Mouse (Mus musculus) intestine, embryonic 16.5 days (tissue): ENCODE measurements around the gene Ptpn22. TPM values are rescaled to one million over a fixed set of nuclear protein-coding genes. Genes with fewer than 3 reads are reported as not detected.
"Not testable (repeated sequence)": the region's sequence is repeated elsewhere in the genome, so short reads cannot be mapped to it uniquely, and the experiment has no call there.

Source experiments
- ATAC-seq: fragments of 200-750 bp; cut with Nextera tagmentation; 2 replicates; pipeline ENCODE4 v1.8.0; 2017; ENCODE audit warnings: moderate TSS enrichment, moderate library complexity
- H3K27ac ChIP-seq: fragments of 300-500 bp; sonication (generic); 2 replicates; pipeline ENCODE4 v1.5.1; 2014; ENCODE audit warnings: mild to moderate bottlenecking, low read length
- H3K27me3 ChIP-seq: fragments of 300-500 bp; sonication (generic); replicated peaks from 2 replicates; pipeline ENCODE4 v1.6.1; 2014; ENCODE audit warnings: low read length, control low read depth, mixed read lengths; ENCODE audit not compliant: control insufficient read depth, insufficient read depth
- H3K36me3 ChIP-seq: fragments of 300-500 bp; sonication (generic); 2 replicates; pipeline ENCODE4 v1.6.1; 2014; ENCODE audit warnings: low read length, control low read depth; ENCODE audit not compliant: control insufficient read depth, insufficient read depth
- H3K4me1 ChIP-seq: fragments of 300-500 bp; sonication (generic); 2 replicates; pipeline ENCODE4 v1.6.1; 2014; ENCODE audit warnings: low read length, control low read depth, mixed read lengths; ENCODE audit not compliant: control insufficient read depth, insufficient read depth
- H3K4me2 ChIP-seq: fragments of 300-500 bp; sonication (generic); 2 replicates; pipeline ENCODE4 v1.6.1; 2014; ENCODE audit warnings: low read depth, low read length, control low read depth
- H3K4me3 ChIP-seq: fragments of 300-500 bp; sonication (generic); 2 replicates; pipeline ENCODE4 v1.5.1; 2014; ENCODE audit warnings: mild to moderate bottlenecking, low read length
- H3K9ac ChIP-seq: fragments of 300-500 bp; sonication (generic); 2 replicates; pipeline ENCODE4 v1.6.1; 2014; ENCODE audit warnings: low read depth, low read length
- H3K9me3 ChIP-seq: fragments of 300-500 bp; sonication (generic); 2 replicates; pipeline ENCODE4 v1.6.1; 2016; ENCODE audit warnings: low read length, control low read depth; ENCODE audit not compliant: control insufficient read depth
- WGBS: fragments of 180-500 bp; shearing (Covaris S2); extraction: QIAGEN DNeasy Blood & Tissue Kit; methylation state at CpG from one replicate; pipeline ENCODE4 v1.1.7; 2014; 5-methylcytosine and 5-hydroxymethylcytosine counted together
- polyA plus RNA-seq: library from polyadenylated mRNA; unstranded; fragments of >200 nt; fragmentation: Nextera tagmentation; extraction: Ambion mirVana; gene quantifications from 2 replicates; pipeline ENCODE4 v1.2.1, GENCODE M21; 2015

Gene Ptpn22
- polyA plus RNA-seq, 1 experiment from 2014 or later, result 2.2 TPM

DNA sequence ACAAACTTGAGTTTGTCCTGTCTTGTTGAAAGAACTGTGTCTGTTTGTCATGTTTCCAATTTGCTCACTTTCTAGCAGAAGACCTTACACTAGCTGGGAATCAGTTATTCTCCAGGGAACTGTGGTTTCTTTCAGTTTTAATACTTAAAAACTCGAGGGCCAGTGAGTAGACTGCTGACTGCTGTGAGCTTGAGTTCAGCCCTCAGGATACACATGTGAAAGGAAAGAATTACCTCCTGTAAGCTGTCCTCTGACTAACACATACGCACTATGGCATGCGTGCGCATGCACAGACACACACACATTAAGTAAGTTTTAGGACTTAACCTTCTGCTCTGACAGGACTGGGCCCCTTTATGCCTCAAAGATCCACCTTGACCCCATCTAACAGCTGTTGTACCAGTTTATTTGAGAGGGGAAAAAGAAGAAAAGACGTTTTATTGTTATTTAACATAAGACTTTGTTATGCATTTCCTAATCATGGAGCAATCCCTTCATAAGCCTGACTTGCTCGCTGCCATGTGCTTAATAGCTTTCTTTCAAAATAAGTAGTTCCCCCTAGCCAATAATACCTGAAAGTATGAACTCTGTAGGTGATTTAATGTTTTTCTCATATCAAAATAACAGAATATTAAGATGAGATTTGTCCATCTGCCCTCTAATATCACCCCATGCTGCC is 24.2 kb upstream of the Ptpn22 start:
- no peaks in the 10 kb centered on the region; the same call in 1 of the 2 replicates for H3K4me1 ChIP-seq
- ATAC-seq, result no peak
- WGBS, result 77% methylated on average over 6 of the region's 6 CpGs

GRCm38 (mm10) chr3:103835951-103836310 is 23.7 kb upstream of the Ptpn22 start:
- 78% methylated on average over 10 of the region's 10 CpGs for WGBS
- Histone ChIP-seq H3K27me3 (no peaks in the 10 kb centered on the region), H3K9me3 (no peaks in the 10 kb centered on the region), H3K36me3 (no peaks in the 10 kb centered on the region), H3K4me1 (no peaks in the 10 kb centered on the region; the same call in 1 of the 2 replicates), H3K4me3 (no peak overlapping the region), H3K27ac (0 out of 2 replicates have a peak overlapping the region, but pooled peaks have one; percentile 8), H3K9ac (no peak overlapping the region), H3K4me2 (no peak overlapping the region)
- ATAC-seq, result no peak

More for the DNA sequence above, 24.2 kb upstream of the Ptpn22 start:
- Histone ChIP-seq H3K9me3 (no peaks in the 10 kb centered on the region), H3K27me3 (no peaks in the 10 kb centered on the region), H3K4me2 (no peak overlapping the region), H3K9ac (no peak overlapping the region), H3K4me3 (no peak overlapping the region), H3K27ac (0 out of 2 replicates have a peak overlapping the region, but pooled peaks have one; percentile 8), H3K36me3 (no peaks in the 10 kb centered on the region)

- Histone ChIP-seq H3K27ac (no peak overlapping the region), H3K36me3 (no peaks in the 10 kb centered on the region), H3K9ac (no peak overlapping the region), H3K9me3 (no peaks in the 10 kb centered on the region), H3K27me3 (no peaks in the 10 kb centered on the region), H3K4me1 (no peaks in the 10 kb centered on the region; the same call in 1 of the 2 replicates), H3K4me2 (no peak overlapping the region), H3K4me3 (no peak overlapping the region)
- no peak for ATAC-seq
- 97% methylated on average over 5 of the region's 5 CpGs for WGBS
Observed at GRCm38 (mm10) chr3:103836453-103836852, 23.1 kb upstream of the Ptpn22 start.

GRCm38 (mm10) chr3:103839711-103840110 is 19.9 kb upstream of the Ptpn22 start:
- Histone ChIP-seq H3K36me3 (no peaks in the 10 kb centered on the region), H3K4me3 (no peak overlapping the region), H3K9ac (no peak overlapping the region), H3K4me2 (no peak overlapping the region), H3K27ac (no peak overlapping the region), H3K9me3 (0 out of 2 replicates have a peak, but pooled peaks cover 4% of the 10 kb centered on the region), H3K27me3 (no peaks in the 10 kb centered on the region), H3K4me1 (no peaks in the 10 kb centered on the region)
- 93% methylated on average over 6 of the region's 6 CpGs for WGBS
- ATAC-seq, result no peak

DNA sequence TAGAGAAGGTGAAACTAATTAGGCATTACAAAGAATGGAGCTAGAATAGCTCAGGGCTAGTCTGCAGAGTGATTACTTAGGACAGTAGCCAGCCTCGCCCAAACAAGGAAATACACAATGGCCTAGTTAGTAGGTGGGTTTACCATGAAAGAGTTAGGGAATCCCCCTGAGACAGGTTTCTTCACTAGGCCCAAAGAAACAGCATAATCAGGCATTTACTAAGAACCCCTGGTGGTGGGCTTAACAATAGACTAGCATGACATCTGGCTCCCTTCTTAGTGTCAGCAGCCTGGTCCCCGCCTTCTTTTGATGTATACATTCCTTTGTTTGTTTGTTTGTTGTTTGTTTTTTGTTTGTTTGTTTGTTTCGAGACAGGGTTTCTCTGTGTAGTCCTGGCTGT is 19.4 kb upstream of the Ptpn22 start:
- not testable (repeated sequence) for H3K9me3 ChIP-seq, H3K27me3 ChIP-seq, H3K4me2 ChIP-seq, H3K36me3 ChIP-seq, H3K27ac ChIP-seq, H3K4me1 ChIP-seq, ATAC-seq, H3K4me3 ChIP-seq, H3K9ac ChIP-seq
- 80% methylated on average over 3 of the region's 3 CpGs for WGBS

DNA sequence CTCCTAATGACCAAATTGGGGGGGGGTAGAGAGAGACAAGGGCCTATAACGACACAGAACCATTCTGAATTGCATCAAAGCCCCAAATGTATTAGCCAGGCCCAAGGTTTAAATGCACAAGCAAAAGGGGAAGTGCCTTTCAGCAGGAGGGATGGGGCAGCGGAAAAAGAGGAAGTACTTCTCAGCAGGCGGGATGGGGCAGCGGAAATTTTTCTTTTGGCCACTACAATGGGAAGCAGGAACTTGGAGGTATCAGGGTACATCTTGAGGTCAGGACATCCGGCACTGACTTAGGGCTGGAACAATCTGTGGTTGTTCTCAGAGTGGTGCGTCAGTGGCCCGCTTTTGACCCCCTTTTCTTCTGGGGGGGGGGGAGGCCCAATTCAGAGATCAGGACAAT is 18.6 kb upstream of the Ptpn22 start:
- ATAC-seq, H3K27me3 ChIP-seq, H3K4me2 ChIP-seq, H3K4me1 ChIP-seq, H3K36me3 ChIP-seq, H3K9ac ChIP-seq, H3K27ac ChIP-seq, H3K9me3 ChIP-seq, H3K4me3 ChIP-seq: not testable (repeated sequence)
- 90% methylated on average over 7 of the region's 7 CpGs for WGBS

- Histone ChIP-seq H3K4me1 (no peaks in the 10 kb centered on the region), H3K27ac (no peak overlapping the region), H3K4me2 (no peak overlapping the region), H3K9me3 (no peaks in the 10 kb centered on the region), H3K9ac (no peak overlapping the region), H3K4me3 (no peak overlapping the region), H3K36me3 (no peaks in the 10 kb centered on the region), H3K27me3 (no peaks in the 10 kb centered on the region)
- 74% methylated on average over 9 of the region's 9 CpGs for WGBS
- peak; percentile 82 for ATAC-seq
Observed at GRCm38 (mm10) chr3:103850644-103851363, 8.8 kb upstream of the Ptpn22 start.

- Histone ChIP-seq H3K36me3 (no peaks in the 10 kb centered on the region), H3K4me1 (no peaks in the 10 kb centered on the region), H3K27me3 (no peaks in the 10 kb centered on the region), H3K4me3 (no peak overlapping the region), H3K4me2 (no peak overlapping the region), H3K9me3 (no peaks in the 10 kb centered on the region), H3K27ac (no peak overlapping the region), H3K9ac (no peak overlapping the region)
- 90% methylated on average over 6 of the region's 6 CpGs for WGBS
- ATAC-seq, result no peak
Observed at GRCm38 (mm10) chr3:103851481-103851880, 8.1 kb upstream of the Ptpn22 start.

DNA sequence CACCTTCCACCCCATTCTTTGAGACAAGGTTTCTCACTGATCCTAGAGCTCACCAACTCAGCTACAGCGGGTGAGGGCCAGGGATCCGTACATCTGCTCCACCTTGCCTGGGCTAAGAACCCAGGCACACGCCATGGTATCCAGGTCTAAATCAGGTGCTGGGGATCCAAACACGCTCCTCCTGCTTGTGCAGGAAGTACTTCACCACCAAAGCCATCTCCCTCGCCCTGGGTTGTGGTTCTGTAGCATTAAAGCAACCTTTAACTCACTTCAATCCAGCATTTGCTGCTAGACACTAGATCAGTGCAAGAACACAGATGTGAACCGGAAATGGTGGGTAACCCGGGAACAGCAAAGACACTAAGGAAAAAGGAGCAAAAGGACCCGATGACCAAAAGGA is 7.7 kb upstream of the Ptpn22 start:
- Histone ChIP-seq H3K27ac (no peak overlapping the region), H3K27me3 (no peaks in the 10 kb centered on the region), H3K9ac (no peak overlapping the region), H3K4me1 (no peaks in the 10 kb centered on the region), H3K4me3 (no peak overlapping the region), H3K36me3 (no peaks in the 10 kb centered on the region), H3K9me3 (no peaks in the 10 kb centered on the region), H3K4me2 (no peak overlapping the region)
- no peak for ATAC-seq
- 92% methylated on average over 8 of the region's 8 CpGs for WGBS
